Mouse (Mus musculus) granulocyte monocyte progenitor cell, adult 5-6 weeks (primary cell): Measurements from ENCODE around the gene Prdx1. TPM values are rescaled to one million over a fixed set of nuclear protein-coding genes. Genes with fewer than 3 reads are reported as not detected.

Source experiments
- ATAC-seq: replicated peaks from 2 replicates; pipeline ENCODE4 v1.8.0; 2016; ENCODE audit warnings: mild to moderate bottlenecking, moderate TSS enrichment, inconsistent platforms; ENCODE audit not compliant: poor library complexity, severe bottlenecking
- total RNA-seq, 2 experiments: library from RNA; stranded (forward) in 1 of 2; stranded (reverse) in 1 of 2; fragments of 200-712, 200-1000 nt in 1 of 2; fragments of >200 nt in 1 of 2; fragmentation: Nextera tagmentation in 1 of 2; gene quantifications; 2 replicates each; pipeline ENCODE4 v1.2.3; 2014 to 2017

Gene Prdx1
- total RNA-seq, 2 experiments from 2014 or later, result 283 to 303 TPM

GRCm38 (mm10) chr4:116721098-116721628 is 35.8 kb downstream of the Prdx1 start:
- ATAC-seq, result no peak

GRCm38 (mm10) chr4:116722230-116722629 is 36.9 kb downstream of the Prdx1 start:
- ATAC-seq, result no peak

- ATAC-seq, result no peak
Observed at GRCm38 (mm10) chr4:116725444-116725843, 40.1 kb downstream of the Prdx1 start.

GRCm38 (mm10) chr4:116727401-116727800 is 42.1 kb downstream of the Prdx1 start:
- no peak for ATAC-seq

GRCm38 (mm10) chr4:116729532-116729931 is 44.2 kb downstream of the Prdx1 start:
- ATAC-seq, result no peak

- ATAC-seq, result no peak
Observed at GRCm38 (mm10) chr4:116731077-116731476, 45.7 kb downstream of the Prdx1 start.

GRCm38 (mm10) chr4:116732355-116732754 is 47.0 kb downstream of the Prdx1 start:
- ATAC-seq, result no peak

- ATAC-seq, result no peak
Observed at GRCm38 (mm10) chr4:116734996-116735395, 49.7 kb downstream of the Prdx1 start.

GRCm38 (mm10) chr4:116738972-116739751 is 53.8 kb downstream of the Prdx1 start:
- no peak for ATAC-seq

- ATAC-seq, result no peak
Observed at GRCm38 (mm10) chr4:116749750-116750149, 64.4 kb downstream of the Prdx1 start.

Other genes starting within 250 kb of the Prdx1 start
- gene Mast2, start 221.4 kb upstream of the Prdx1 start, total RNA-seq (2014; fragmentation: Nextera tagmentation), result 8.3 and 20.5 TPM in 2 replicates
- gene Mast2, start 221.4 kb upstream of the Prdx1 start, total RNA-seq (2017), result 8.3 and 12.2 TPM in 2 replicates
- 14.1 and 14.6 TPM in 2 replicates for gene Ipp, start 178.0 kb upstream of the Prdx1 start, total RNA-seq (2014; fragmentation: Nextera tagmentation)
- gene Ipp, start 178.0 kb upstream of the Prdx1 start, total RNA-seq (2017), result 10.6 and 14.2 TPM in 2 replicates
- gene Tmem69, start 129.6 kb upstream of the Prdx1 start, total RNA-seq (2014; fragmentation: Nextera tagmentation), result 20.2 and 45.2 TPM in 2 replicates
- gene Tmem69, start 129.6 kb upstream of the Prdx1 start, total RNA-seq (2017), result 13.7 and 22.3 TPM in 2 replicates
- gene Gpbp1l1, start 127.9 kb upstream of the Prdx1 start, total RNA-seq (2014; fragmentation: Nextera tagmentation), result 54.0 and 64.3 TPM in 2 replicates
- gene Gpbp1l1, start 127.9 kb upstream of the Prdx1 start, total RNA-seq (2017), result 125 and 148 TPM in 2 replicates
- gene Ccdc17, start 88.9 kb upstream of the Prdx1 start, total RNA-seq (2014; fragmentation: Nextera tagmentation), result 11.4 TPM in 1 of 2 replicates, not detected in the other
- gene Ccdc17, start 88.9 kb upstream of the Prdx1 start, total RNA-seq (2017), result 0.26 and 0.43 TPM in 2 replicates
- 190 and 192 TPM in 2 replicates for gene Nasp, start 57.6 kb upstream of the Prdx1 start, total RNA-seq (2014; fragmentation: Nextera tagmentation)
- gene Nasp, start 57.6 kb upstream of the Prdx1 start, total RNA-seq (2017), result 397 and 446 TPM in 2 replicates
- gene Akr1a1, start 33.9 kb upstream of the Prdx1 start, total RNA-seq (2014; fragmentation: Nextera tagmentation), result 398 and 454 TPM in 2 replicates
- 580 and 694 TPM in 2 replicates for gene Akr1a1, start 33.9 kb upstream of the Prdx1 start, total RNA-seq (2017)
- 31.0 and 32.4 TPM in 2 replicates for gene Mmachc, start 22.9 kb downstream of the Prdx1 start, total RNA-seq (2014; fragmentation: Nextera tagmentation)
- gene Mmachc, start 22.9 kb downstream of the Prdx1 start, total RNA-seq (2017), result 19.2 and 27.0 TPM in 2 replicates
- gene Ccdc163, start 23.0 kb downstream of the Prdx1 start, total RNA-seq (2014; fragmentation: Nextera tagmentation), result 47.8 and 66.8 TPM in 2 replicates
- gene Ccdc163, start 23.0 kb downstream of the Prdx1 start, total RNA-seq (2017), result 13.6 and 18.8 TPM in 2 replicates
- 7.3 and 9.3 TPM in 2 replicates for gene Tesk2, start 35.4 kb downstream of the Prdx1 start, total RNA-seq (2014; fragmentation: Nextera tagmentation)
- gene Tesk2, start 35.4 kb downstream of the Prdx1 start, total RNA-seq (2017), result 7.3 and 11.1 TPM in 2 replicates
- gene Toe1, start 122.1 kb downstream of the Prdx1 start, total RNA-seq (2014; fragmentation: Nextera tagmentation), result 23.3 and 24.4 TPM in 2 replicates
- gene Toe1, start 122.1 kb downstream of the Prdx1 start, total RNA-seq (2017), result 39.7 and 58.6 TPM in 2 replicates
- gene Mutyh, start 122.2 kb downstream of the Prdx1 start, total RNA-seq (2014; fragmentation: Nextera tagmentation), result 13.0 and 17.2 TPM in 2 replicates
- 4.5 and 5.8 TPM in 2 replicates for gene Mutyh, start 122.2 kb downstream of the Prdx1 start, total RNA-seq (2017)
- not detected in 2 replicates for gene Hpdl, start 136.2 kb downstream of the Prdx1 start, total RNA-seq (2014; fragmentation: Nextera tagmentation)
- 0.62 and 0.78 TPM in 2 replicates for gene Hpdl, start 136.2 kb downstream of the Prdx1 start, total RNA-seq (2017)
- gene Zswim5, start 191.8 kb downstream of the Prdx1 start, total RNA-seq (2014; fragmentation: Nextera tagmentation), result 0.85 TPM in 1 of 2 replicates, not detected in the other
- gene Zswim5, start 191.8 kb downstream of the Prdx1 start, total RNA-seq (2017), result 0.17 TPM in 1 of 2 replicates, not detected in the other